Mouse (Mus musculus): ENCODE data around the gene Mfsd2b. TPM values are rescaled to one million over a fixed set of nuclear protein-coding genes. Genes with fewer than 3 reads are reported as not detected.

The Mfsd2b gene
- total RNA-seq, 2 experiments from 2014 or later, result 5.2 to 5.9 TPM

GRCm38 (mm10) chr12:4816680-4817360 is 57.3 kb downstream of the Mfsd2b start:
- no peak for DNase-seq (ENCODE audit: low spot score in 2 of 2)

- no peak for DNase-seq (ENCODE audit: low spot score in 2 of 2)
Measured at GRCm38 (mm10) chr12:4813636-4814035, 60.5 kb downstream of the Mfsd2b start.

Other genes with a start within 250 kb of the Mfsd2b start
- under 1 TPM; 0.34 to 0.39 TPM for gene Fam228a, start 135.9 kb downstream of the Mfsd2b start, total RNA-seq (2021)
- gene Pfn4, start 105.3 kb downstream of the Mfsd2b start, total RNA-seq (2021), result 1 to 10 TPM; 4.3 to 6.7 TPM
- 10 to 100 TPM; 13.2 to 14.1 TPM for gene Fam228b, start 105.1 kb downstream of the Mfsd2b start, total RNA-seq (2021)
- gene Sf3b6, start 56.8 kb downstream of the Mfsd2b start, total RNA-seq (2021), result 100 to 1,000 TPM; 133 to 140 TPM
- gene Fkbp1b, start 32.8 kb downstream of the Mfsd2b start, total RNA-seq (2021), result 10 to 100 TPM; 24.5 to 33.2 TPM
- gene Wdcp, start 31.1 kb downstream of the Mfsd2b start, total RNA-seq (2021), result 10 to 100 TPM; 10.8 to 15.5 TPM
- gene Ubxn2a, start 33.3 kb upstream of the Mfsd2b start, total RNA-seq (2021), result 10 to 100 TPM; 25.5 to 26.0 TPM
- gene Atad2b, start 43.0 kb upstream of the Mfsd2b start, total RNA-seq (2021), result 10 to 100 TPM; 36.6 to 40.5 TPM